Mouse (Mus musculus): ENCODE measurements at regions not wholly inside any gene's neighbourhood (a gene's known extent, or its start where the extent isn't known, plus 50 kb on each side); places are given as distances from the start of the nearest gene placed in this dataset.

DNA sequence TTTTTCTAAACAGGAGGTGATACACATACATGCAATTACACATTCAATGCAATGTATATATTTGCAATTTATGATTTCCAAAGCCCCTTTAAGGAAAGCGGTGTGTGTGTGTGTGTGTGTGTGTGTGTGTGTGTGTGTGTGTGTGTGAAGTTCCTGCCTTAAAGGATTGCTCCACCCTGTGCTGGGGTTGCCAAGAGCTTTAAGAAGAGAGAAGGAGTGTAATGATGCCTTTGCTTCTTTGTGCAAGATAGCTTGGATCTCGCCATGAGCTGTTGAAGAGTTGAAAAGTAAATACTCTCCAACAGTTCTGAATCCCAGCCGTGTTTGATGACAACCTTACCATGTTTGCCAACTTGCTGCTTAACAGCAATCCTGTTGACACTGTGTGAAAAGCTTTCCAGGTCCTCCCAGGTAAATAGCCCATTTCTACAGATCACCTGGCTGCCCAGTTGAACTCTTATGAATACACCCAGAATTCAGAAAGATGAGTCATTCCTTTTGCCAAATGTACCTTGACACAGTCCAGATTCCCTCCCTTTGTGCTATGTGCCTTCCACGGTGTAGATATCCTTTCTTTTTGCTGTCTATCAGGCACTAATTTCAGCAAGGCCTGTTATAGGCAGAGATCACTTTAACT is 216.3 kb downstream of the Ikzf2 start:
- in situ Hi-C loops (cut with MboI, MseI): no loop called here

- in situ Hi-C loops (cut with MboI, MseI): no loop called here
These were observed 217.7 kb downstream of the Ikzf2 start for GRCm38 (mm10) chr1:69469158-69469901.

DNA sequence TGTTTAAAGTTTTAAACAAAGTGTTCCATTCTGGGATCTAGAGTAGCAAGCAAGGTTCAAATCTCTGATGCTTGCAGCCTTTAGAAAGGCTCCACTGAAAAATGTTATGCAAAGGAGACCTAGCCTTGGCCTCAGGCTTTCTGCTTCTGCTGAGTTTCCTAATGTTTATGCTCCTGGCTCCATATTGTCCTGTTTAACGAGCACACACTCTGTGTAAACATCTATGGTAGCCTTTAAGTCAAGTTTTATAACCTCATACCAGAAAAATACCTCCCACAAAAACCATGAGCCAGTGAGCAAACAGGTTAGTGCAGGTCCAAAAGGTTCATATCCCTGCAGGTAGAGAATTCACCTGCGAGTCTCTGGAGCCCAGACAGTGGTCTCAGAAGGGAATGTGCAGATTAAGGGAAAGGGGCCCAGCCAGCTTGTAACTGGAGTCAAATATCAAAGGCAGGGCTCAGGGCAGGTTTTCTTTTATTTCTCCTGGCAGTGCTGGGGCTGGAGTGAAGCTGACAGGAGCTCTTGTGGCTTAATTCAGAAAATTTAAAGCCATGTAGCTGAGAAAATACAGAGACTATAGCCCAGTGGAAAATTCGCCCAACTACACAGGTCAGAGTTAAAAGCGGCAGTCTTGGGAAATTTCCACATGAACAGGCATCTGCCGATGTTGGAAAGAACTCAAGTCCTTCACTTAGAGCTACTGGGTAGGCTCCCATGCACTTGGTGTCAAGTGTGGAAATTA is 220.3 kb downstream of the Ikzf2 start:
- in situ Hi-C loops (cut with MboI, MseI): no loop called here

GRCm38 (mm10) chr1:69461191-69461590 is 225.9 kb downstream of the Ikzf2 start:
- in situ Hi-C loops (cut with MboI, MseI): no loop called here

DNA sequence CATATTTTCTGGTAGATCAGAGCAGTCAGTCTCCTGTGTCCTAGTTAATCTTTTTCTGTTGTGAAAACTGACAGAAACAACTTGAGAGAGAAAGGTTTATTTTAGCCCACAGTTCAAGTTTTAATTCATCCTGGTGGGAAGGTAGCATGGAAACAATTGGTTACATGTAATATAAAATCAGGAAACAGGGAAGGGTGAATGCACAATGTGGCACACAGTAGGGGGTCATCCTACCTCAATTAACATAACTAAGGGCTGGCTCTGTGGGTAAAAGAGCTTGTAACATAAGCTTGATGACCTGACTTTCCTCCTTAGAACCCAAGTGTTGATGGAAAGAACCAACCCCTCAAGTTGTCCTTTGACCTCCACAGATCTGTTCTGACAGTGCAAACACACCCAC is 227.1 kb downstream of the Ikzf2 start:
- in situ Hi-C loops (cut with MboI, MseI): no loop called here

GRCm38 (mm10) chr1:69457471-69457870 is 229.6 kb downstream of the Ikzf2 start:
- in situ Hi-C loops (cut with MboI, MseI): no loop called here

DNA sequence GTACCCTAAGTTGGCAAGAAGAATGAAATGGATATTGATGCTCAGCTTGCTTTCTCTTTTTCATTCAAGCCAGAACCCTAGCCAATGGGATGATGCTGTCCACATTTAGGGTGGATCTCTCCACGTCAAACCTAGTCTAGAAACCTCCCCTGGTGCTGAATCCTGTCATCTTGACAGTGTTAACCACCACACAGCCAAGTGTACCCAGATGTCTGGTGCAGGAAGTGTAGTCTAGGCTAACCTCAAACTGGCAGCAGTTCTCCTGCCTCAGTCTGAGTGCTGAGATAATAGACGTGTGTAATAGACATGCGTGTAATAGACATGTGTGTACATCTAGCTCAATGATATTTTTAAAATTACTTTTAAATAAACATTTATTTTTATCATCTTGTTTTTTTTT is 233.1 kb downstream of the Ikzf2 start:
- in situ Hi-C loops (cut with MboI, MseI): no loop called here

- in situ Hi-C loops (cut with MboI, MseI): no loop called here
These were observed 234.1 kb downstream of the Ikzf2 start for GRCm38 (mm10) chr1:69452910-69453309.

DNA sequence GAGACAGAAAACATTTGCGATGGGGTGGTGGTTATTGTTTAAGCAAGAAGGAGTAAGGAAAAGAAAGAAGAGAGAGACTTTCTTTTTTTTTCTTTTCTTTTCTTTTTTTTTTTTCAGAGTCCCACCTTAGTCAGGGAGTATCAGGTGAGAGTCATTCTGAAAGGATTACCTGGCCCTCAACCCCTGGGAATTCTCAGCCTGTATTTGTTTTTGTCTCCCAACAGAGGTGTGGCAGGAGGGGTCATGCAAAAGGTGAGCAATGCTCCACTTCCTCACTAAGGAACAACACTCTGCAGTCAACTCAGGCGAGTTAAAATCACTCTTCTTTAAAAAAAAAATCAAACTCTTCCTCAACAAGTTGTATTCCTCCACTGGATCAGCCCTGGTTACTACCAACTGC is 236.6 kb downstream of the Ikzf2 start:
- in situ Hi-C loops (cut with MboI, MseI): no loop called here

- in situ Hi-C loops (cut with MboI, MseI): no loop called here
These were observed 239.8 kb downstream of the Ikzf2 start for GRCm38 (mm10) chr1:69447276-69447675.

- in situ Hi-C loops (cut with MboI, MseI): no loop called here
These were observed 242.3 kb downstream of the Ikzf2 start for GRCm38 (mm10) chr1:69444722-69445121.

DNA sequence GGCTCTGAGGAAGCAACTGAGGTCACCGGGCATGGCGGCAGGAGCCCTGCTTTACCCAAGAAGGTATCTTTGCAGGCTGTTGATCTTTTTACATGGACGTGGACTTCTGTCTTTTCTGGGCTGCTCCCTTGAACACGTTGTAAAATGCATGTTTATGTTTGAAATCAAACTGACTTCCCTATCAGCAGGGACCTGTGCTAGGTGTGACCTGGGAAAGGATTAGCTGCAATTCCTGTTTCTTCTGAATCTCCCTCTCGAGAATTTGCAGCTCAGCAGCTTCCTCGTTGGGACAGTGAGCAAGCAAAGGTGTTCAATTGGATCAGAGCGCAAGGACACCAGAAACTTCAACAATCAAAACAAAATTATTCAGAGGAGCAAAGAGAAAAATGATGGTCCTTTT is 243.6 kb downstream of the Ikzf2 start:
- in situ Hi-C loops (cut with MboI, MseI): no loop called here

- in situ Hi-C loops (cut with MboI, MseI): no loop called here
These were observed 246.3 kb downstream of the Ikzf2 start for GRCm38 (mm10) chr1:69440564-69441334.

DNA sequence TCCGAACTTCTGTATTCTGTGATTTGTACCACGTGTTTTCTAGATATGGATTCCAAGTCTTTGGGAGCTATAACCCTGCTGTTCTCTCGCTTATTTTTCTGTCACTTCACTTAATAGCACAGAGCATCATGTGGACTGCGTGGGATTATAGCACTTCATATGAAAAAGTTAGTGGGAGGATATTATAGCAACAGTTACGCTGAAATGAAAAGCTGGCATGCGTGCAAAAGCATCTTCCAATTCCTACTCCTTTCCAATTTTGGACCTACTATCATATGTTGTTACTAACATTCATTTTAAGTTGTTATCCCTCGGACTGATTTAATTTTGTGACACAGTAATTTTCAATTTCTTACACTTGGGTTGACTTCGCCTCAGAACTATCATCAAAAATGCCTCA is 250.0 kb downstream of the Ikzf2 start:
- in situ Hi-C loops (cut with MboI, MseI): no loop called here

DNA sequence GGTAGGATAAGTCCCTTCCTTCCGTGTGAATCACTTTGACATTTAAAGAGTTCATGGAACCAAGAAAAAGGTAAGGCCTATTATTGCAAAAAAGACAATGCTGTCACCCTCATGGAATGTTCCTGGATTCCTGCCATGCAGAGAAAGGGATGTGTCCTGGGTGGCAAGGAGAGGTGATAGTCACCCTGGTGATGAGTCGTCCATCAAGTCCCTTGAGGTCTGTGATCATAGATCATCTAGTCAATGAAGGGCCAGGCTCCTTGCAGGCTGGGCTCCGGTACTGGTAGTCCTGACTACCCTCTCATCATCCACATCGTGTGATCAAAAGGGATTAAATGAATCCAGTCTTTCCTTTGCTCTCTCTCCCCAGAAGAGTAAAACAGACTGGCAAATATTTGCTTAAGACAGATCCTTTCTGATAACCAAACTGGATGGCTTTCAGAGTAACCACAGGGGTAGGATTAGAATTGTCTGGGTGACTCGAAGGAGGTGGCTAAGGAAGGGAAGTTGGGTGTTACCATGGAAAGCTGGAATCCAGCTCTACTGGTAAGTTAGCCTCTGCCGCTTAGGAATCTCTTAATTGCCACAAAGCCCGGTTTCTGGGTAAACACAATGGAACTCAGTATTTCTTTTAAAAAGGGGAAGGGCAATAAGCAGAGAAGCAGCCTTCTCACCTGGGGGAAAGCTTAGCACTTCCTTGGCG is 253.2 kb downstream of the Ikzf2 start:
- in situ Hi-C loops (cut with MboI, MseI): no loop called here

DNA sequence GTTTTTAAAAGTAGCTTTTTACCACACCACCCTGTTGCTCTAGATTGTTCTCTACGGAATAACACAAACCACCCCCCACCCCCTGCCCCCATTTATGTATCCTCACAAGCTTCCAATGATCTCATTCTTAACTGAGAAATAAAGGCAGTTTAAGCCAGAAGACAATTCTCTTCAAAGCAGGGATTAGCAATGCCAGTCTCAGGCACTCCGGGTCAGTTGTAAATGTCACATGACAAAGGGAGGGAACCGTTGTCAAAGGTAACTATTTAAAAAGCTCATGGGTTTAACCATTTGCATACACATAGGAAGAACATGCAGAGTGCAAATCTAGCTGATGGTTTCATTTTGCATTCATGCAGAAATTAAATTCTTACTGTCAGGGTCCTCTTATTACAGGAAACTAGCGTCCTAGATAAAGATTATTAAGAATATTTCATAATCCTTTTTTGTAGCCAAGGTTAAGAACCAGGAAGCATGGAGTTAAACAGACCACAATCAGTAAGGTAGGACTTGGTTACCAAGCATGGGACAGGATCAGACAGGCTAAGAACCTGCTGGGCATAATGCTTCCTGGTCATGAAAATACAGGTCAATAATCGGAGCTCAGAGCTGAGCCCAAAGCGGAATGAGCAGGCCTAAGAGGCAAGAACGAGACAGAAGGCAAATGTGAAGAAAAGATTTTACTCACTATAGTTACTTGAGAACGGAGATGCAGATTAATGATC is 256.2 kb downstream of the Ikzf2 start:
- in situ Hi-C loops (cut with MboI, MseI): no loop called here

DNA sequence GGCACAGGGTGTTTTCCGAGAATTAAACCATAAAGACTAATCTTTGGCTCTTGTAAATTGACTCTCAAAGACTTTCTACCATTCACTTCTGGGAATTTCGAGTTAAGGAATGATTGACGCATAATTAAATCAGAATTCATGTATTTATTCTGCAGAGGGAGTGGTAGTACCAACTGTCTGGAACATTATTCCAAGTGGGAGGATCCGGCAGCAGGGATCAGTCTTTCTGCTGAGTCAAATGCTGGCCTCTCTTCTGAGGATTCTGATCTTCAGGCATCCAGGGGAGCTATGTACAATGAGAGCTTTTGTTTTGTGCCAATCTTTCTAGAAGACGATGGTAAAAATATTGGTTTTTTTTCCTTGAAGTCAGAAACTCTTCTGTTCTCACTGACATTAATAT is 257.4 kb downstream of the Ikzf2 start:
- in situ Hi-C loops (cut with MboI, MseI): no loop called here

- in situ Hi-C loops (cut with MboI, MseI): no loop called here
These were observed 289.4 kb downstream of the Ikzf2 start for GRCm38 (mm10) chr1:69397676-69398075.

GRCm38 (mm10) chr1:69382374-69382773 is 274.5 kb upstream of the Erbb4 start:
- in situ Hi-C loops (cut with MboI, MseI): loop anchor here (10.0 kb wide), 1 partner anchor 708 kb away; no protein-coding TSS in a partner anchor

GRCm38 (mm10) chr1:69379741-69380140 is 271.9 kb upstream of the Erbb4 start:
- in situ Hi-C loops (cut with MboI, MseI): loop anchor here (10.0 kb wide), 1 partner anchor 705 kb away; no protein-coding TSS in a partner anchor
